Mouse (Mus musculus) embryonic fibroblast, embryonic 13.5 days (primary cell): Measurements from ENCODE around the gene Slc35e3.

Experiments used
- CTCF ChIP-seq: IDR thresholded peaks from 2 replicates; pipeline ENCODE4 v1.5.1; 2011; ENCODE audit warnings: mild to moderate bottlenecking, control low read depth, low read length, moderate library complexity, borderline replicate concordance; ENCODE audit not compliant: insufficient read depth
- POLR2A ChIP-seq: IDR thresholded peaks from 2 replicates; pipeline ENCODE4 v1.6.1; 2011; ENCODE audit warnings: low read depth, mild to moderate bottlenecking, control low read depth, low read length, moderate library complexity

- TF ChIP-seq CTCF (no peak), POLR2A (no peak)
Observed at GRCm38 (mm10) chr10:117689297-117690100, 56.7 kb downstream of the Slc35e3 start.
